Mouse (Mus musculus) heart, embryonic 16.5 days (tissue): ENCODE data around the gene Nfia. TPM values are rescaled to one million over a fixed set of nuclear protein-coding genes. Genes with fewer than 3 reads are reported as not detected.

ENCODE experiments used
- ATAC-seq: fragments of 200-750 bp; cut with Nextera tagmentation; replicated peaks from 2 replicates; pipeline ENCODE4 v1.8.0; 2017; ENCODE audit warnings: moderate number of reproducible peaks; ENCODE audit not compliant: insufficient read depth, low FRiP score; ENCODE audit errors: extremely low read depth
- H3K27ac ChIP-seq: fragments of 300-500 bp; sonication (generic); 2 replicates; pipeline ENCODE4 v1.5.1; 2014; ENCODE audit warnings: mild to moderate bottlenecking, low read length, control low read depth, moderate library complexity
- H3K27me3 ChIP-seq: fragments of 300-500 bp; sonication (generic); 2 replicates; pipeline ENCODE4 v1.6.1; 2014; ENCODE audit warnings: low read length, mixed read lengths; ENCODE audit not compliant: control insufficient read depth, insufficient read depth
- H3K36me3 ChIP-seq: fragments of 300-500 bp; sonication (generic); 2 replicates; pipeline ENCODE4 v1.6.1; 2014; ENCODE audit not compliant: control insufficient read depth, insufficient read depth
- H3K4me1 ChIP-seq: fragments of 300-500 bp; sonication (generic); 2 replicates; pipeline ENCODE4 v1.6.1; 2014; ENCODE audit warnings: low read length, mixed read lengths; ENCODE audit not compliant: control insufficient read depth, insufficient read depth
- H3K4me2 ChIP-seq: fragments of 300-500 bp; sonication (generic); 2 replicates; pipeline ENCODE4 v1.6.1; 2014; ENCODE audit warnings: low read depth, mild to moderate bottlenecking, control low read depth, low read length
- H3K4me3 ChIP-seq: fragments of 300-500 bp; sonication (generic); 2 replicates; pipeline ENCODE4 v1.5.1; 2014; ENCODE audit warnings: mild to moderate bottlenecking, control low read depth, low read length
- H3K9ac ChIP-seq: fragments of 300-500 bp; sonication (generic); 2 replicates; pipeline ENCODE4 v1.6.1; 2014; ENCODE audit warnings: low read length, control low read depth
- H3K9me3 ChIP-seq: fragments of 300-500 bp; sonication (generic); replicated peaks from 2 replicates; pipeline ENCODE4 v1.6.1; 2016; ENCODE audit warnings: low read length; ENCODE audit not compliant: control insufficient read depth
- WGBS: fragments of 180-500 bp; shearing (Covaris S2); extraction: QIAGEN DNeasy Blood & Tissue Kit; methylation state at CpG from one replicate; pipeline ENCODE4 v1.1.7; 2014; 5-methylcytosine and 5-hydroxymethylcytosine counted together
- polyA plus RNA-seq: library from polyadenylated mRNA; unstranded; fragments of >200 nt; fragmentation: Nextera tagmentation; extraction: Ambion mirVana; gene quantifications from 2 replicates; pipeline ENCODE4 v1.2.1, GENCODE M21; 2015

Nfia gene
- polyA plus RNA-seq, 1 experiment from 2014 or later = 37.3 TPM

GRCm38 (mm10) chr4:97772084-97772484 is 450 bp upstream of the Nfia start:
- H3K4me2 ChIP-seq = peak overlapping the region; percentile 95
- H3K9me3 ChIP-seq = no peaks in the 10 kb centered on the region
- H3K27ac ChIP-seq = peak overlapping the region; percentile 96
- H3K27me3 ChIP-seq = no peaks in the 10 kb centered on the region
- peak overlapping the region; percentile 80 for H3K9ac ChIP-seq
- WGBS = under 1% methylated on average over 25 of the region's 25 CpGs
- H3K4me3 ChIP-seq = peak overlapping the region; percentile 73
- ATAC-seq = peak; percentile 94
- H3K4me1 ChIP-seq = peaks cover 23% of the 10 kb centered on the region
- H3K36me3 ChIP-seq = no peaks in the 10 kb centered on the region

- under 1% methylated on average over 14 of the region's 14 CpGs for WGBS
- peaks cover 23% of the 10 kb centered on the region for H3K4me1 ChIP-seq
- H3K9ac ChIP-seq = peak overlapping the region; percentile 80
- peak; percentile 61 for ATAC-seq
- H3K4me3 ChIP-seq = peak overlapping the region; percentile 73
- H3K4me2 ChIP-seq = peak overlapping the region; percentile 95
- H3K27ac ChIP-seq = peak overlapping the region; percentile 96
- no peaks in the 10 kb centered on the region for H3K9me3 ChIP-seq
- H3K27me3 ChIP-seq = no peaks in the 10 kb centered on the region
- H3K36me3 ChIP-seq = no peaks in the 10 kb centered on the region
Observed at GRCm38 (mm10) chr4:97773110-97773593, 618 bp downstream of the Nfia start.

- no peak for ATAC-seq
- WGBS = 54% methylated on average over 2 of the region's 2 CpGs
- peak overlapping the region; percentile 61 for H3K9ac ChIP-seq
- peak overlapping the region; percentile 73 for H3K4me3 ChIP-seq
- peaks cover 23% of the 10 kb centered on the region for H3K4me1 ChIP-seq
- no peaks in the 10 kb centered on the region for H3K9me3 ChIP-seq
- peak overlapping the region; percentile 95 for H3K4me2 ChIP-seq
- no peaks in the 10 kb centered on the region for H3K27me3 ChIP-seq
- peak overlapping the region; percentile 96 for H3K27ac ChIP-seq
- no peaks in the 10 kb centered on the region for H3K36me3 ChIP-seq
Observed at GRCm38 (mm10) chr4:97773791-97774190, 1.3 kb downstream of the Nfia start.

- Histone ChIP-seq H3K4me3 (peak overlapping the region; percentile 95), H3K36me3 (no peaks in the 10 kb centered on the region), H3K27ac (peak overlapping the region; percentile 98), H3K4me1 (peaks cover 23% of the 10 kb centered on the region), H3K9ac (peak overlapping the region; percentile 99), H3K27me3 (no peaks in the 10 kb centered on the region), H3K4me2 (peak overlapping the region; percentile 84), H3K9me3 (no peaks in the 10 kb centered on the region)
- 23% methylated on average over 4 of the region's 4 CpGs for WGBS
- ATAC-seq = no peak
Observed at GRCm38 (mm10) chr4:97774446-97774950, 2.0 kb downstream of the Nfia start.

GRCm38 (mm10) chr4:97775059-97775458 is 2.5 kb downstream of the Nfia start:
- no peaks in the 10 kb centered on the region for H3K27me3 ChIP-seq
- no peaks in the 10 kb centered on the region for H3K36me3 ChIP-seq
- H3K9ac ChIP-seq = peak overlapping the region; percentile 99
- peak overlapping the region; percentile 95 for H3K4me3 ChIP-seq
- 1% methylated on average over 13 of the region's 13 CpGs for WGBS
- H3K4me1 ChIP-seq = peaks cover 24% of the 10 kb centered on the region
- peak; percentile 41; the same call in 1 of the 2 replicates for ATAC-seq
- peak overlapping the region; percentile 98 for H3K27ac ChIP-seq
- no peaks in the 10 kb centered on the region for H3K9me3 ChIP-seq
- H3K4me2 ChIP-seq = peak overlapping the region; percentile 84

GRCm38 (mm10) chr4:97775494-97776265 is 3.1 kb downstream of the Nfia start:
- Histone ChIP-seq H3K4me3 (peak overlapping the region; percentile 95), H3K27me3 (no peaks in the 10 kb centered on the region), H3K4me1 (peaks cover 27% of the 10 kb centered on the region), H3K9ac (peak overlapping the region; percentile 99), H3K9me3 (no peaks in the 10 kb centered on the region), H3K36me3 (no peaks in the 10 kb centered on the region), H3K27ac (peak overlapping the region; percentile 98), H3K4me2 (peak overlapping the region; percentile 84)
- WGBS = under 1% methylated on average over 20 of the region's 20 CpGs
- no peak for ATAC-seq

- under 1% methylated on average over 10 of the region's 10 CpGs for WGBS
- no peak for ATAC-seq
- peaks cover 27% of the 10 kb centered on the region for H3K4me1 ChIP-seq
Observed at GRCm38 (mm10) chr4:97776388-97777080, 4.0 kb downstream of the Nfia start.

GRCm38 (mm10) chr4:97777081-97777705 is 4.7 kb downstream of the Nfia start:
- peaks cover 27% of the 10 kb centered on the region for H3K4me1 ChIP-seq
- under 1% methylated on average over 53 of the region's 77 CpGs for WGBS
- peak overlapping the region; percentile 95 for H3K4me3 ChIP-seq
- H3K4me2 ChIP-seq = peak overlapping the region; percentile 84
- H3K27ac ChIP-seq = peak overlapping the region; percentile 98
- H3K9ac ChIP-seq = peak overlapping the region; percentile 99
- no peaks in the 10 kb centered on the region for H3K36me3 ChIP-seq
- ATAC-seq = peak; percentile 23; the same call in 1 of the 2 replicates
- no peaks in the 10 kb centered on the region for H3K9me3 ChIP-seq
- no peaks in the 10 kb centered on the region for H3K27me3 ChIP-seq

More at GRCm38 (mm10) chr4:97776388-97777080, 4.0 kb downstream of the Nfia start:
- H3K4me2 ChIP-seq = peak overlapping the region; percentile 84
- H3K9me3 ChIP-seq = no peaks in the 10 kb centered on the region
- H3K36me3 ChIP-seq = no peaks in the 10 kb centered on the region
- H3K4me3 ChIP-seq = peak overlapping the region; percentile 95
- no peaks in the 10 kb centered on the region for H3K27me3 ChIP-seq
- H3K27ac ChIP-seq = peak overlapping the region; percentile 98
- H3K9ac ChIP-seq = peak overlapping the region; percentile 99
